In genomic region chr3:31089956-31090355, GRCm38 (mm10) we compare ENCODE assay signal across 27 mouse cellular contexts. TPM values are rescaled to one million over a fixed set of nuclear protein-coding genes. Genes with fewer than 3 reads are reported as not detected.
DNase-seq lines count a peak whose midpoint lies in the region; ATAC-seq and TF ChIP-seq lines count a peak whose summit lies in the region.
"Had no signal": no experiment of that assay in that cellular context is flagged by ENCODE, and none has a peak within 500 bp of the region (broad histone marks: within the 10 kb centered on the region; RNA-seq: fewer than 3 reads in every experiment).

No protein-coding gene starts in this region.

- no peaks in the 10 kb centered on the region for H3K36me3 ChIP-seq in lung, postnatal 0 days (ENCODE audit: insufficient read depth, low read length)
- no peaks in the 10 kb centered on the region for H3K36me3 ChIP-seq in E14TG2a.4 (ENCODE audit: insufficient read depth, low read length)
- H3K36me3 ChIP-seq: G1E; heart, embryonic 10.5 days; hindbrain, embryonic 12.5 days; limb, embryonic 13.5 days; liver, embryonic 12.5 days; midbrain, embryonic 12.5 days had no signal

- no peaks in the 10 kb centered on the region for H3K9me3 ChIP-seq in lung, postnatal 0 days (ENCODE audit: low read length)
- no peaks in the 10 kb centered on the region for H3K9me3 ChIP-seq in E14TG2a.4 (ENCODE audit: low read length)
- H3K9me3 ChIP-seq: forebrain, embryonic 13.5 days; G1E; heart, embryonic 10.5 days; hindbrain, embryonic 12.5 days; limb, embryonic 13.5 days; liver, embryonic 12.5 days; midbrain, embryonic 12.5 days had no signal

- no peak overlapping the region for H3K27ac ChIP-seq in lung, postnatal 0 days (ENCODE audit: low read length)
- H3K27ac ChIP-seq: forebrain, embryonic 13.5 days; gastrocnemius, adult 2 months; heart, embryonic 10.5 days; hindbrain, embryonic 12.5 days; limb, embryonic 13.5 days; liver, embryonic 12.5 days; midbrain, embryonic 12.5 days had no signal

- DNase-seq in lung, postnatal 36 days: peak; percentile 58
- DNase-seq in lung, postnatal 0 days (ENCODE audit: low spot score): no peak
- peak; percentile 36 for DNase-seq in yolk sac, embryonic 10.5 days (ENCODE audit: low spot score)
- no peak for DNase-seq in layer of hippocampus, adult 9-10 months (ENCODE audit: low spot score)
- no peak for DNase-seq in gastrocnemius, adult 8-10 months (ENCODE audit: low spot score in 2 of 2)
- DNase-seq: adrenal gland, adult 8-10 months; cerebellum, adult 18-20 months; cerebellum, postnatal 25 days; gastrocnemius, adult 2 months; heart, postnatal 10 days; kidney, postnatal 25 days; lung, embryonic 14.5 days; right cerebral cortex, postnatal 4 days had no signal

- no peak overlapping the region for H3K4me3 ChIP-seq in lung, postnatal 0 days (ENCODE audit: low read depth, low read length)
- H3K4me3 ChIP-seq in E14TG2a.4 (replicated peaks; ENCODE audit: low read length): peak overlapping the region; percentile 33; the same call in 1 of the 2 replicates
- H3K4me3 ChIP-seq: forebrain, embryonic 13.5 days; gastrocnemius, adult 2 months; heart, embryonic 10.5 days; hindbrain, embryonic 12.5 days; limb, embryonic 13.5 days; liver, embryonic 12.5 days; midbrain, embryonic 12.5 days had no signal

- H3K27me3 ChIP-seq in lung, postnatal 0 days (replicated peaks; ENCODE audit: insufficient read depth, low read length): no peaks in the 10 kb centered on the region
- H3K27me3 ChIP-seq in E14TG2a.4 (ENCODE audit: insufficient read depth, low read length): no peaks in the 10 kb centered on the region
- H3K27me3 ChIP-seq: forebrain, embryonic 13.5 days; hindbrain, embryonic 12.5 days; limb, embryonic 13.5 days; Patski had no signal

- no peak overlapping the region for H3K4me2 ChIP-seq in lung, postnatal 0 days (replicated peaks; ENCODE audit: low read depth, low read length)
- H3K4me2 ChIP-seq: forebrain, embryonic 13.5 days; hindbrain, embryonic 12.5 days; limb, embryonic 13.5 days; liver, embryonic 12.5 days; lung, embryonic 14.5 days; midbrain, embryonic 12.5 days had no signal

- ATAC-seq in lung, postnatal 0 days: no peak
- ATAC-seq in common myeloid progenitor, adult 5-6 weeks (replicated peaks; ENCODE audit: low read depth, poor library complexity, severe bottlenecking): peak; percentile 14; the same call in 1 of the 2 replicates
- ATAC-seq: activated CD4-positive, CD25-positive, alpha-beta regulatory T cell, adult 4 months; forebrain, embryonic 13.5 days; intestine, postnatal 0 days; liver, embryonic 12.5 days; Patski had no signal

- 0 out of 2 replicates have a peak, but pooled peaks cover 4% of the 10 kb centered on the region for H3K4me1 ChIP-seq in lung, postnatal 0 days (ENCODE audit: insufficient read depth, low read depth, low read length)
- H3K4me1 ChIP-seq in E14TG2a.4 (replicated peaks; ENCODE audit: low read depth, low read length): peaks cover 77% of the 10 kb centered on the region

- no peak for TF ChIP-seq EP300 in lung, postnatal 0 days (IDR thresholded peaks at IDR 0.05)

- H3K9ac ChIP-seq in lung, postnatal 0 days (replicated peaks; ENCODE audit: low read depth): no peak overlapping the region
- H3K9ac ChIP-seq: forebrain, embryonic 13.5 days; hindbrain, embryonic 12.5 days; limb, embryonic 13.5 days; liver, embryonic 12.5 days; lung, embryonic 14.5 days; midbrain, embryonic 12.5 days had no signal

- 45% methylated on average over 7 of the region's 7 CpGs for WGBS in lung, postnatal 0 days

- TF ChIP-seq CTCF in lung, postnatal 0 days (IDR thresholded peaks at IDR 0.05): no peak
- TF ChIP-seq CTCF in E14TG2a.4 (conservative IDR thresholded peaks at IDR 0.05; ENCODE audit: low read length): no peak

RNA-seq across cellular contexts. Expression of gene Skil, which starts 4.9 kb away (rescaled TPM):
- polyA plus RNA-seq in lung, postnatal 0 days (2015; fragmentation: Nextera tagmentation; extraction: Ambion mirVana): 24.8 and 29.6 TPM in 2 replicates
- total RNA-seq in common myeloid progenitor, adult 5-6 weeks (2017): 22.9 and 32.8 TPM in 2 replicates
- 10 to 100 TPM in 1 of 4 experiments, 1 to 10 TPM in 3; 8.6 to 12.2 (median 8.9) TPM for total RNA-seq in gastrocnemius, adult 8-10 months (2022)

RNA-seq across cellular contexts. Expression of gene Cldn11, which starts 59.8 kb away (rescaled TPM):
- 1.3 and 2.2 TPM in 2 replicates for polyA plus RNA-seq in lung, postnatal 0 days (2015; fragmentation: Nextera tagmentation; extraction: Ambion mirVana)
- not detected in 2 replicates for total RNA-seq in common myeloid progenitor, adult 5-6 weeks (2017)
- total RNA-seq in gastrocnemius, adult 8-10 months (2022): under 1 TPM in 2 of 4 experiments, not detected in 2; 0.34 to 0.54 TPM
- total RNA-seq: G1E; monocyte, adult 5-6 weeks had no signal
- polyA plus RNA-seq: activated CD4-positive, CD25-positive, alpha-beta regulatory T cell, adult 4 months; C2C12; G1E; Patski had no signal

Comparison
In these comparisons a context has a peak if more than half of its experiments do, and no peak if none do; other contexts are left out.
1. DNase-seq: peak in lung, postnatal 36 days (single experiment) and yolk sac, embryonic 10.5 days (single experiment); none in lung, postnatal 0 days (single experiment), layer of hippocampus, adult 9-10 months (single experiment) and gastrocnemius, adult 8-10 months (0 of 2).